Mouse (Mus musculus): ENCODE measurements at regions not wholly inside any gene's neighbourhood (a gene's known extent, or its start where the extent isn't known, plus 50 kb on each side); places are given as distances from the start of the nearest gene placed in this dataset.

- TF ChIP-seq CTCF (IDR thresholded peaks at IDR 0.05; ENCODE audit: low read depth, low read length) (no peak), EP300 (IDR thresholded peaks at IDR 0.05; ENCODE audit: insufficient read depth, low read depth, low read length) (no peak), POLR2A (IDR thresholded peaks at IDR 0.05; ENCODE audit: insufficient read depth, low read length) (no peak)
These were observed 63.2 kb upstream of the Cfap46 start for GRCm38 (mm10) chr7:139746803-139747202.

All from ES-Bruce4 (cell line).